Mouse (Mus musculus): ENCODE measurements around the gene A030005K14Rik.

A030005K14Rik gene

GRCm38 (mm10) chr1:83036892-83037667 lies 22.1 kb downstream of the A030005K14Rik start:
- no peak for DNase-seq (ENCODE audit: low read depth, low spot score)

- DNase-seq (ENCODE audit: low read depth, low spot score): no peak
Observed at GRCm38 (mm10) chr1:83034509-83034908, 24.7 kb downstream of the A030005K14Rik start.

- no peak for DNase-seq (ENCODE audit: low read depth, low spot score)
Observed at GRCm38 (mm10) chr1:83032508-83032907, 26.7 kb downstream of the A030005K14Rik start.

GRCm38 (mm10) chr1:83031950-83032349 lies 27.2 kb downstream of the A030005K14Rik start:
- DNase-seq (ENCODE audit: low read depth, low spot score): no peak

GRCm38 (mm10) chr1:83016556-83016955 lies 42.6 kb downstream of the A030005K14Rik start:
- no peak for DNase-seq (ENCODE audit: low read depth, low spot score)

- DNase-seq (ENCODE audit: low read depth, low spot score): no peak
Observed at GRCm38 (mm10) chr1:83015329-83015879, 43.8 kb downstream of the A030005K14Rik start.

GRCm38 (mm10) chr1:83014477-83014876 lies 44.7 kb downstream of the A030005K14Rik start:
- DNase-seq (ENCODE audit: low read depth, low spot score): no peak
